Mouse (Mus musculus) cerebellum, adult 11 months (tissue): ENCODE measurements at regions not wholly inside any gene's neighbourhood (a gene's known extent, or its start where the extent isn't known, plus 50 kb on each side); places are given as distances from the start of the nearest gene placed in this dataset.

Experiments used
- DNase-seq: peaks from one replicate; pipeline ENCODE4 v3.0.0; 2022

- DNase-seq, result no peak
Measured at GRCm38 (mm10) chr10:126727840-126728239, 173.3 kb downstream of the Atp23 start.

DNA sequence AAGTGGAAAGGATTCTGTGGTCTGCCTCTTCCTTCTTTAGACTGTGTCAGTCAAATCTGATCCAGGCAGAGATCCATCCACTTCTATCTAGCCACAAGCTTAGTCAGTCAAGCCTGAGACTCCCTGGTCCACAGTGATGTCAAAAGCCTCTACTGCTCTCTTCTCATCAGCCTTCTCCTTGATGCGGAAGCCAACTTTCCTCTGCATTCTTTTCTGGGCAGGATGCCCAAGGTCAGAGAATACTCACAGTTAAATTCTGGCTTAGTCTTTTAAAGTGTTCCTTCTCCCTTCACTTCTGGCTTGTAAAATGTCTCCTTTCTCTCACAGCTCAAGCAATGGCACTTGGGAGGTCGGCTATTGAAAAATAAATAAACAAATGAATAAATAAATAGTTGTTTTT is 183.2 kb downstream of the Atp23 start:
- DNase-seq, result no peak

DNA sequence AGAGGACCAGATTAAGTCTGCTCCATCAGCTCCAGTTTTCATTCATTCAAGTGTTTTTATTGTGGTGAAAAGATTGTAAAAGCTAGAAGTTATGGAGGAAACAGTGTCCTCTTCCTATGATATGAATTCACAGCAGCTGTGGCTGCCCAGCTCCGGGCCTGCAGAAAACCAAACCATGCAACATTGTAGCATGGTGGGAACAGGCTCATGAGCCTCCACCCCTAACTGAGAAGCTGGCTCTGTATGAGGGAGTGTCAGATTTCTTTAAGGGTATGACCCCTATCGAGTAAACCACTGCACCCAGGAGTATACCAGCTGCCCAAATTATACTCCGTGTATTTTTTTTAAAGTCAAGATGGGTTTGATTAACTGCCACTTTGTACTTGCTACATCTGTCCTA is 189.4 kb downstream of the Atp23 start:
- DNase-seq, result no peak

DNA sequence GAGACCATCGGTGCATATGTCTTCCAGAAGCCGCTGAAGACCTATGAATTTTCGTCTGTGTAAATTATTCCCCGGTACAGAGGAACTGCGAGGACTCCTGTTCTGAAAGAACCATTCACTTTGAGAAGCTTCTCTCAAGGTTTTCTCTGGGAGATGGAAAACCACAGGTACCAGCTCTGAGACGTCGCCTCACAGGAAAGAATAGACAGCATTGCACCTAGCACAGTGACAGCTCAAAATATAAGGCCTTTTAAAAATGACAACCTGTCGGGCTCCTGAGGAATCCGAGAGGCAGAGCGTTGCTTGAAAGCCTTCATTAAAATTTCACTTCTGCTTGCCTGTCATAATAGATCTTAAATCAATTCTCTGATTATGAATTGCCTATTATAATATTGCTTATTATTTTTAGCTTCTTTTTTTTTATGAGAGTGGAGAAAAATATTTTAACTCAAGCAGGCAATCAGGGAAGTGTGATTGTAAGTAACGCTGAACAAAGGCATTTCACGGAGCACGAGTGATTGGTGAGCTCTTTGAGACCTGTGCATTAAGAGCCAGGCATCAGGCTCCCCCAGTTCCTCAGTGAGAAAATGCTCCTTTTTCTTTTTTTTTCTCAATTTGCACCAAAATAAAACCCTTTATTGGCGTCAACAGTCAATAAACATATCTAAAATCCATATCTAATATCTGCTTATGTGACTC is 191.8 kb downstream of the Atp23 start:
- no peak for DNase-seq

DNA sequence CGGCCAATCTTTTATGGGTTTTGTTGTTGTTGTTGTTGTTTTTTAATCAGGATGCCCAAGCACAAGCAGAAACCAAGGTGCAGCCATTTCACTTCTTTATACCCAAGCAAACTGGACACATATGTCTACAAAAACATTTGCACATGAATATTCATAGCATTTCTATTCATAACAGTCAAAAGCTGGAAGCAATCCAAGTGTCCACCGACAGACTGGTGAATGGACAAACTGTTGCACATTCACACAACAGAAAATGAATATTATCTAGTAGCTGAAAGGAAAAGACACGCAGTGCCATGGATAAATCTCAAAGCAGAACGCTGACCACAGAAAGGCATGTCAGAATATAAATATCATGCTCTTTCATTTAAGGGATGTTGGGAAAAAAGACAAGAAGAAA is 192.4 kb downstream of the Atp23 start:
- DNase-seq, result no peak

GRCm38 (mm10) chr10:126708215-126708614 is 192.9 kb downstream of the Atp23 start:
- DNase-seq, result no peak

- DNase-seq, result no peak
Measured at GRCm38 (mm10) chr10:126697086-126697485, 204.1 kb downstream of the Atp23 start.

DNA sequence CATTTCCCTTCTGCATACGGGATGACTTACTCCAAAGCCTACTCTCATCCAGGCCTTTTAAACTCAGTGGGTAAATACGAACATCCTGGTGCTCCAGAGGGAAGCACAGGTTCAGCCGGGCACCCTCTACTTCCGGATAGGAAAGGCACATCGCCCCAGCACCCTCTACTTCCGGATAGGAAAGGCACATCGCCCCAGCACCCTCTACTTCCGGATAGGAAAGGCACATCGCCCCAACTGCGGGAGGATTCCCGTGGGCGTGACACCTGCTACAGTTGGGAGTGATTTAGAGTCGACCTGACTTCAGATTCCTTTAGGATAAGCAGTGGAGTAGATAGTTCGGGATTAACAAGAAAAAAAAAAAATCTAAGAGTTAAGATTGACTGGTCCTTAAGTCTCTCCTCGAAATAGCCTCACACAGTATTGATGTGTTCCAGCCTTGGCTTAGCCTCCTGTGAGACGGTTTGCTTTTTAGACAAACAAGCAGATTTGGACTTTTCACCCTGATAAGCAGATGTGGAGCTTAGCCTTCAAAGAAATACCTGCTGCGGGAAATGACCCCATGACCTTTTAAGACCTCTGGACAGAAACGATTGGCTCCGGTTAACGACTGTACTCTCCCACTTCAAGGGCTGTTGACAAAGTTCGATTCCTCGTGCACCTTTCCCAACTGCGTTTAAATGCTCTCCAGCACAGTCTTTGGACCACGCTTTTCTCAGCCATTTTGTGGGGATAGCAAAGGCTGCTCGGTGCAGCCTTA is 210.1 kb downstream of the Atp23 start:
- no peak for DNase-seq

- DNase-seq, result no peak
Measured at GRCm38 (mm10) chr10:126680275-126681184, 220.6 kb downstream of the Atp23 start.

- DNase-seq, result no peak
Measured at GRCm38 (mm10) chr10:126679224-126680120, 221.7 kb downstream of the Atp23 start.

GRCm38 (mm10) chr10:126673437-126673836 is 227.7 kb downstream of the Atp23 start:
- DNase-seq, result no peak

DNA sequence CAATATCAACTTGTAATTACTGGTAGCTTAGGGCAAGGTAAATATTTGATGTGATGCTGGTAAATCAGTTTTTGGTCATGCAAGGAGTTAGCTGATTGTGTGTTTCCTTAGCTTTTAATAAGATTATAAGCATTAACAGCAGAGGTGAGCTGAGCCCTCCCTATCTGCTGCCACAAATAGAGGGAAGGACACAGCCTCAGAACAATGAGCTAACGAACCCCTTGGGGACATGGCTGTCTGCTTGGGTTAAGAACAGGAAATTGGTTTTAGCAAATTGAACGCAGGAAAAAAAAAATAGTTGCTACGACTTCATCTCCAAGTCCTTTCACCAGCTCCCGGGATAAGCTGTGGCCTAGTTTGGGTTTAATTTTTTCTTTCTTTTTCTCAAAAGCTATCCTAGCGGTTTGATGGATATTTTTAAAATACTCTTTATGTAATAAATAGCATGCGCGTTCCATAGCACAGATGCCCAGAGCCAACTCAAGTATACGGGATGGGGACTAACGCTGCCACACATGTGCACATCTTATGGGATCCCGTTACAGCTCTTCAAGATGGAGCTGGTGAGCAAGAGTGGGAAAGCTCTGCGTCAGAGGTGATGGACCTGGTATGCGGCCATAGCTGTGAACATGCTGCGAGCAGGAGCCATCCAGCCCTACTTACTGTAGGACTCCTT is 236.6 kb downstream of the Atp23 start:
- DNase-seq, result no peak

DNA sequence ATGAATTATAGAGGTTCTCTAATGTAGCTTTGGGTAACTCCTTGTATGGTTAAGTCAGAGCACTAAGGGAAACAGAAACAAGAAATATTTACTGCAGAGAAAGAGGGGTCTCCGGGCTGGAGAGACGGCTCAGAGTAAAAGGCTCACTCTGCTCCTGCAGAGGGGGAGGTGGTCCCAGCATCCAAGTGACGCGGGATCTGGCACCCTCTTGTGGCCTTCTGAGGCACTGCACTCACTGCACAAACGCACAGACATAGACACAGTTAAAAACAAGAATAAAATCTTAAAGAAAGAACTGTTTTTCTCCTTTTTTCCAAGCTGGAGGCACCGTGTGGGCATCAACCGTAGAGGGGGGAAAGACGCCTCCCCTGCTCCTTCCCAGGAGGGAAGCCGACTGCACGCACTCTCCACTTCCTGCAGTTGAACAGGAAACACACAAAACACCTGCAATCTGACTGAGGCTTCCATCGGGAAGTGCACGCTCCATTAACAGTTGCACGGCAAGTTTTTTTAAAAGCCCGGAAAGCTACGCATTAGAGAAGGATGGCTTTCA is 237.6 kb downstream of the Atp23 start:
- no peak for DNase-seq

GRCm38 (mm10) chr10:126662765-126663164 is 238.4 kb downstream of the Atp23 start:
- DNase-seq, result no peak

- no peak for DNase-seq
Measured at GRCm38 (mm10) chr10:126661095-126661615, 240.0 kb downstream of the Atp23 start.

GRCm38 (mm10) chr10:126660024-126660423 is 241.1 kb downstream of the Atp23 start:
- no peak for DNase-seq

DNA sequence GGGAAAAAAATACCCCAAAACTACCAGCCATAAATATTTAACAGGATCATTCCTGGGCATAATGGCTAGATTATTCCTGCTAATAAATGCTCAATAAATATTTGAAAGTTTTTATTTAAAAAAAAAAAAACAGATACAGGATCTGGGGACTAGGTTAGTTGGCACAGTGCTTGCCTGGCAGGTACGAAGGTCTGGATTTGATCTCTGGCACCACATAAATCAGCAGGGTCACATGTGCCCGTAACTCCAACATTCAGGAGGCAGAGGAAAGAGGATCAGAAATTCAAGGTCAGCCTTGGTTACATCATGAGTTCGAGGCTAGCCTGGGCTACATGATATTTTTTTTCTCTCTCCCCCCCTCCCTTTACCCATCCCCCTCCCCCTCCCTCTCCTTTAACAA is 248.5 kb downstream of the Atp23 start:
- DNase-seq, result no peak

DNA sequence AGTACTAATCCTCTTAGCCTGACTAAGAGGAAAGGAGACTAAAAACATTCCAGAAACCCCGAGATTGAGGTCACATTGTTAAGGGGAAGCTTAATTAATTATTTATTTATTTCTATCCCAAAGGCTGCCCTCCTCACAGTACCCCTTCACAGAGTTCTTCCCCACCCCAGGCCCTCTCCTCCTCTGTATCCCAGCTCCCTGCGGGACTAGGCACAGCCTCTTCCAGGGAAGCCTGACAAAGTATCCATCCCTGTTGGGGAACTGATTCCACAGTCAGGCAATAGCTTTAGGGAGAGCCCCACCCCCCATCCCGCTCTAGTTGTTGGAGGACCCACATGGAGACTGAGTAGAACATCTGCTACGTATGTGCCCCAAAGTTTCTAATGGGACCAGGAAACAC is 254.6 kb downstream of the Atp23 start:
- no peak for DNase-seq

- DNase-seq, result no peak
Measured at GRCm38 (mm10) chr10:126641792-126642289, 259.3 kb downstream of the Atp23 start.

DNA sequence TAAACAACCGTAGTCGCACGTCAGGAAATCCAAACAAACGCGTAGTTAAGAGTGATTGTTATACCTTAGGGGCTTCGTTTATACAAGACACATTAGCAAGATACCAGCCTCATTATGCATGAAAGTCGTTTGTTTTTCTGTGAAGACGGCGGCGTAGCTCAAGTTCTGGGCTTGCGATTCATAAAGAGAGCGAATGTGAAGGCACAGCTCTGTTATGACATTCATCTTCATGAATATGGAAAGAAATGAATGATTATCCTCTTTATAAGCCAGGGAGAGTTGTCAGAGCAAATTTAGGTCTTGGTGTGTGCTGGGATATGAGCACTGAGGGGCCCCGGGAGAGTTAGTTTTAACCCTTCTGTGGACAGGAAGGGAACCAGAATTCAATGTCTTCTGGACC is 266.4 kb downstream of the Atp23 start:
- DNase-seq, result no peak

DNA sequence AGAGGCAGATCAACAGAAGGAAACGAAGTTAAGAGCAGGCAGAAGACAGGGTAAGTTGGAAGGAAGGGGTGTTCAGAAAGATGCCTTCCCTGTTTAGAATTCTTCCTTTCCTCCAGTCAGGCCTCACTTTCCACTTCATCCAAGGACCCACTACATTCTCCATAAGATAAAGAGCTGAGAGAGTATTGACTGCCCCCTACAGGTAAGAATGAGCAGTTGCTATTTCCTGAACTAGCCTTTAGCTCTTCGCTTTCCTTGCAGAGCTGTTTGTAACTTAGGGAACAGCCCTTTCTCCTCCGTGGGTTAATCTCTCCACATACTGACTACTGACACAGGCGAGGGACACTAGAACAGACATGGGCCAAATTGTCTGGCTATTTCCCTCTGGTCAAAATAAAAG is 273.1 kb downstream of the Atp23 start:
- no peak for DNase-seq
